Mouse (Mus musculus): ENCODE data around the gene Cdk2ap1. TPM values are rescaled to one million over a fixed set of nuclear protein-coding genes. Genes with fewer than 3 reads are reported as not detected.
"Not testable (repeated sequence)": the region's sequence is repeated elsewhere in the genome, so short reads cannot be mapped to it uniquely, and the experiment has no call there.

Gene Cdk2ap1
- polyA plus RNA-seq, 1 experiment from 2014 or later: 82.5 TPM

DNA sequence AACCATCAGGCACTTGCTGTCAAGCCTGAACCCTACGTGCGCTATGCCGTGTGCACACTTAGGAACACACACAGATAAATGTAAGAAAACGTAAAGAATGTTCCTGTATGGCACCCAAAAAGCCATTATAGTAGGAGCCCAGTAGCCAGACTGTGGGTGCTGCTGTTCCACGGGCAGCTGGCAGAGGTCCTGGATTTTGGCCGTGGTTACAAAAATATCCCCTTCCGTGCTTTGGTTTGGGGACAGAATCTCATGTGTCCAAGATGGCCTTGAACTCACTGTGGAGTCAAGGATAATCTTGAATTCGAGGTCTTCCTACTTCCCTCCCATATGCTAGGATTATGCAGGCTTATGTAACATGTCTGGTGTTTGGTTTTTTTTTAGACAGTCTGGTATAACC is 20.0 kb downstream of the Cdk2ap1 start:
- peak overlapping the region; percentile 47; the same call in 1 of the 2 replicates for H3K27ac ChIP-seq
- no peaks in the 10 kb centered on the region for H3K27me3 ChIP-seq
- peaks cover 27% of the 10 kb centered on the region for H3K36me3 ChIP-seq
- H3K4me1 ChIP-seq (replicated peaks): peaks cover 9% of the 10 kb centered on the region; the same call in 1 of the 2 replicates
- no peak overlapping the region for H3K9ac ChIP-seq (replicated peaks)
- no peak overlapping the region for H3K4me2 ChIP-seq (replicated peaks)
- H3K9me3 ChIP-seq: no peaks in the 10 kb centered on the region
- no peak for ATAC-seq
- H3K4me3 ChIP-seq (replicated peaks): no peak overlapping the region
- 83% methylated on average over 8 of the region's 8 CpGs for WGBS

DNA sequence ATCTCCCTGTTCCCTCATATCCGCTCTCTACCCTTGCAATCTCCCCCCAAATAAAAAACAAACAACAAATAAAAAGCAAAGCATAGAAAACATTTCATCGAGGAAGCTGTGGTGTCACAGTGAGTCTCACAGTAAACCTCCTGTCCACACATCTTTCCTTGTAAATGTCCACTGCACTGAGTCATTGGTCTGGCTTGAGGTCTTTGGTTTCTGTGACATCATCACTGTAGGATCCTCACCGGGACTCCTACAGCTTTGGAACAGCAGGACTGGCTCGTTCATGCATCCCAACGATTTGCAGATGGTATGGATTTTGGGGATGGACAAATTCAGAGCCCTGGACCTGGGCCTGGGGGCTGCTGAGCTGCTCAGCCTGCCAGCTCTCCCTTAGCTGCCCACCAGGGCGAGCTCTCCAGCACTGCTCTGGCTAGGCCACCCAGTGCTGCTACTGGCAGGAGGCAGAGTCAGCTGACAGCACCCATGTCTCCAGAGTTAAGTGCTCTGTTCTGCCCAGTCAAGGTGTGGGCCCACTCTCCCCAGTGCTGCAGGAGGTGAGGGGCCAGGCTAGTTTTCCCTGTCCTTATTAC is 21.0 kb downstream of the Cdk2ap1 start:
- ATAC-seq: 0 out of 2 replicates have a peak, but pooled peaks have one; percentile 57
- H3K9me3 ChIP-seq; H3K4me2 ChIP-seq (replicated peaks); H3K4me3 ChIP-seq (replicated peaks); H3K27me3 ChIP-seq; H3K27ac ChIP-seq; H3K4me1 ChIP-seq (replicated peaks): not testable (repeated sequence)
- Histone ChIP-seq H3K36me3 (peaks cover 21% of the 10 kb centered on the region), H3K9ac (replicated peaks) (0 out of 2 replicates have a peak overlapping the region, but pooled peaks have one; percentile 23)
- 76% methylated on average over 6 of the region's 6 CpGs for WGBS

DNA sequence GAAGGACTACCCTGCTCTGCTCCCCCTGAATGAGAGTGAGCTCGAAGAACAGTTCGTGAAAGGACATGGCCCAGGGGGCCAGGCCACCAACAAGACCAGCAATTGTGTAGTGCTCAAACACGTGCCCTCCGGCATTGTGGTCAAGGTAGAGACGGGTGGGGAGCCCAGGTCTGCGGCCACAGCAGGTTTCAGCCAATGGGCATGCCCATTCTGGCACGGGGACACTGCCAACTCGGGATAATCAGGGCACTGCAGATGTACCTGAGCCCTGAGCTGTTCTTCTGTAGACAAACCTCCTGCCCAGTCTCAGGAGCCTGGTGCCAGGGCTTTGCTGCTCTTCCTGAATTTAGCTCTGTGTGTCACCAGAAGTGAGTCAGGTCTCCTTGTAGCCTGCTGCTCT is 24.1 kb downstream of the Cdk2ap1 start:
- Histone ChIP-seq H3K27me3 (no peaks in the 10 kb centered on the region), H3K27ac (peak overlapping the region; percentile 44), H3K4me3 (replicated peaks) (no peak overlapping the region), H3K4me2 (replicated peaks) (no peak overlapping the region), H3K4me1 (replicated peaks) (peaks cover 22% of the 10 kb centered on the region), H3K9me3 (no peaks in the 10 kb centered on the region), H3K36me3 (no peaks in the 10 kb centered on the region), H3K9ac (replicated peaks) (no peak overlapping the region)
- no peak for ATAC-seq
- WGBS: 86% methylated on average over 8 of the region's 8 CpGs

DNA sequence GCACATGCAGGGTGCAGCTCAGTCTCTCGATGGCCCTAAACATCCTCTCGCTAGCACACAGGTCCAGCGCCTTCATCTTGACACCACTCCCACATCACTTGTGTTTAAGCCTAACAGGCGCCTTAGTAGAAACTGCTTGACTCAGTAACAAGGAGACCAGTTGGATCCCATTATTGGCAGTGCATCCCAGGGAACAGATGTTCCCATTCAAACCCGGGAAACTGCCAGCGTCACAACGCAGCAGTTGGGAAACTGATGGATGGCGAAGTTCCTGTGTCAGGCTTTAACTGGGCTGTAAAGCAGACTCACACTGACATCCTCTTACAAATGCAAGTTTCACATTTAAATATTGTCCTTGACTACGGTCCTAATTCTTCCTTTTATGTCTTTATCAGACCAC is 25.0 kb downstream of the Cdk2ap1 start:
- H3K4me1 ChIP-seq (replicated peaks): peaks cover 24% of the 10 kb centered on the region
- ATAC-seq: no peak

DNA sequence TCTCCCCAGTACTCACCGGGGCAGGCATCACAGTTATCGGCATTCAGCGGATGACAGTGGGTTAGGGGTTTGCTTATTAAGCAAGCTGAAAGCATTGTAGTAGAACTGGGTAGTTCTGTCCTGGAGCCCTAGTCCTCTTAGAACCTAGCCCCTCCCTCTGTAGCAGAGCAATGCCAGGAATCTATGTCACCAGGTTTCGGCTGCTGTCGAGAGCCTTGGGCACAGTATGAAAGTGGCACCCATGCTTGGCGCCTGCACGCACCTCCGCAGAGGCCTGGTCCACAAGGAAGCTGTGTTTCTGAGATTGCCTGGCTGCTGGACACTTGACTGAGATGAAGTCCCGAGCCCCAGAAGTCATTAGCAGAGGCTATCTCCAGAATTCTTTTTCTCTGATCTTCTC is 25.8 kb downstream of the Cdk2ap1 start:
- Histone ChIP-seq H3K9ac (replicated peaks) (no peak overlapping the region; the same call in 1 of the 2 replicates), H3K4me1 (replicated peaks) (peaks cover 24% of the 10 kb centered on the region), H3K36me3 (no peaks in the 10 kb centered on the region), H3K27ac (0 out of 2 replicates have a peak overlapping the region, but pooled peaks have one; percentile 35), H3K4me2 (replicated peaks) (no peak overlapping the region), H3K4me3 (replicated peaks) (no peak overlapping the region), H3K9me3 (no peaks in the 10 kb centered on the region), H3K27me3 (no peaks in the 10 kb centered on the region)
- no peak for ATAC-seq
- 89% methylated on average over 9 of the region's 9 CpGs for WGBS

More for the DNA sequence above, 25.0 kb downstream of the Cdk2ap1 start:
- WGBS: 64% methylated on average over 9 of the region's 9 CpGs
- Histone ChIP-seq H3K36me3 (no peaks in the 10 kb centered on the region), H3K4me2 (replicated peaks) (no peak overlapping the region), H3K9me3 (no peaks in the 10 kb centered on the region), H3K9ac (replicated peaks) (no peak overlapping the region), H3K27me3 (no peaks in the 10 kb centered on the region), H3K4me3 (replicated peaks) (no peak overlapping the region), H3K27ac (peak overlapping the region; percentile 44)

DNA sequence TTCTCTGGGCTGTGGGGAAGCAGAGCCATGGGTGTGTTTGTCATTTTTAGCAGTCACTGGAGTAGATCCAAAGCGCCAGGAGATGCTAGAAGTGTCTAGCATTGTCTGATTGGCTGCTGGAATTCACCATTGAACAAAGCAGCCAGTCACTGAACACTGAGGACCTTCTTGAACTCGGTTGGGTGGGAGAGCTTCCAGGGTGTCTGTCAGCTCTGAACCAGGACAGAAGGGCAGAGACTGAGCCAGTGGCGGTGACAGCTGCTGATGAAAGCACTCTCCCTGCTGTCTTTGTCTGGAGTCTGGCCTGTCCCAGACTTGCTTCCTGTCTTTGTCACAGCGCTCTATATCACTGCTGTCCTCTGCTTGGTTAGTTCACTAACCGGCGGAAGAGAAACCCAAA is 28.5 kb downstream of the Cdk2ap1 start:
- peak; percentile 86 for ATAC-seq
- 29% methylated on average over 6 of the region's 6 CpGs for WGBS
- Histone ChIP-seq H3K4me3 (replicated peaks) (no peak overlapping the region), H3K4me1 (replicated peaks) (peaks cover 24% of the 10 kb centered on the region), H3K36me3 (no peaks in the 10 kb centered on the region), H3K9me3 (no peaks in the 10 kb centered on the region), H3K27ac (peak overlapping the region; percentile 85), H3K4me2 (replicated peaks) (no peak overlapping the region), H3K9ac (replicated peaks) (no peak overlapping the region), H3K27me3 (no peaks in the 10 kb centered on the region)

DNA sequence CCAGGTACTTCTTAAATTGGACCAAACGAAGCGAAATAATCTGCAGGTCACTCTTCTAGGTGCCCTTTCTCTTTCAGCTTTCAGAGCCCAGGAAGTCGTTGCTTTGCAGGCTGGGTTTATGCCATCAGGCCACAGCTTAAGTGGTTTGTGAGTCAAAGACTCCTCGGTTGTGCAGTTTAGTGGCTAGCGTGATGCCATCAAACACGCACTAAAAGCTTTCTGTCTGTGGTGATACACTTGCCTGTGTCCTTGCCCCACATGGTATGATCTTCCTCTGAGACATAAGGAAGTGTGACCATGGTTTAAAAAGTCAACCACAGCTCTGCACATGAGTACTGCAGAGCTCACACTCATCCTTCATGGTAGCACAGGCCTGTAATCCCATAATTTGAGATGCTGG is 32.8 kb downstream of the Cdk2ap1 start:
- Histone ChIP-seq H3K4me1 (replicated peaks) (peaks cover 42% of the 10 kb centered on the region), H3K9me3 (no peaks in the 10 kb centered on the region), H3K9ac (replicated peaks) (no peak overlapping the region), H3K4me2 (replicated peaks) (no peak overlapping the region), H3K36me3 (no peaks in the 10 kb centered on the region), H3K27me3 (no peaks in the 10 kb centered on the region), H3K4me3 (replicated peaks) (no peak overlapping the region), H3K27ac (no peak overlapping the region)
- no peak for ATAC-seq
- 93% methylated on average over 6 of the region's 6 CpGs for WGBS

DNA sequence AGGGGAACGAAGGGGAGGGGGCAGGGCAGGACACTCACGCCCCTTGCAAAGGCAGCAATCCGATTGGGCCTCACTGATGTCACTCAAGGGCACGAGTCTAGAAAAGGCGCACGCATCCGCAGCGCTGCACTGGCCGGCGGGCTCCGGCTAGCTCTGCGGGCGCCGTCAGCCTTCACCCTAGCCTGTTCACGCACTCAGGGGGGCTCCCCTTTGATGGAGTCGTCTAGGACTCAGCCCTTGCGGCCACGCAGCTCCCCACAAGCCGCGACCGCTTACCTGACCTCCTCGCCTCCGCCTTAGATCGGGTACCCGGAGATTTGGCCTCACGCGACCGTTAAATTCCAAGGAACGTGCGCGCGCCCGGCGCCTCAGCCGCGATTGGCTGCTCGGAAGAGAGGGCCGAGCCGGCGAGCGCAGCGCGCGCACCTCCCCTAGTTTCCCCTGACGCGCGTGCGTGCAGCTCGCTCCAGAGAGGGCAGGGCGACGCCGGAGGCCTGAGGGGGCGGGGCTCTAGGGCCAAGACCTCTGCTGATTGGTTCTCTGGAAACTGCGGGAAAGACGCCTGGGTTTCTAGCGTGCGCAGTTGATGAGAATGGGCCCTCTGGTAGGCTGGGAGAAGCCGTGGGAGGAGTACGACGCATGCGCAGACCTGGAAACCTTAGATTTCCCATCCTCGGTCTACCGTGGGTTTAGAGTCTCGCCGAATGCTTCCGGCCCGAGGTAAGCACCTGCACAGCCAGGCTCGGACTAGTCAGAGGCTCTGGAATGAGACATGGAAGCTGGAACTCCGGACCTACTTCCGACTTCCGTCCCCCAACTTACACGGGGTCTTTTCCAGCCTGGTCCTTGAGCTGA is 35.1 kb downstream of the Cdk2ap1 start, which contains the start of the genes Mphosph9 and 2810006K23Rik:
Gene Mphosph9, minus strand, starts transcription at position 463 of the 855 bp plus-strand sequence.
Gene 2810006K23Rik, plus strand, starts transcription at position 580 of the 855 bp plus-strand sequence.
- H3K4me3 ChIP-seq (replicated peaks): peak within 1 kb of the TSS; percentile 59
- H3K27me3 ChIP-seq: no peaks in the 10 kb centered on the region
- peaks cover 9% of the 10 kb centered on the region; the same call in 1 of the 2 replicates for H3K36me3 ChIP-seq
- H3K9ac ChIP-seq (replicated peaks): peak within 1 kb of the TSS; percentile 75
- ATAC-seq: peak; percentile 97
- peak within 1 kb of the TSS; percentile 96 for H3K27ac ChIP-seq
- WGBS: under 1% methylated on average over 72 of the region's 72 CpGs
- peak within 1 kb of the TSS; percentile 94 for H3K4me2 ChIP-seq (replicated peaks)
- H3K9me3 ChIP-seq: no peaks in the 10 kb centered on the region
- H3K4me1 ChIP-seq (replicated peaks): peaks cover 30% of the 10 kb centered on the region

DNA sequence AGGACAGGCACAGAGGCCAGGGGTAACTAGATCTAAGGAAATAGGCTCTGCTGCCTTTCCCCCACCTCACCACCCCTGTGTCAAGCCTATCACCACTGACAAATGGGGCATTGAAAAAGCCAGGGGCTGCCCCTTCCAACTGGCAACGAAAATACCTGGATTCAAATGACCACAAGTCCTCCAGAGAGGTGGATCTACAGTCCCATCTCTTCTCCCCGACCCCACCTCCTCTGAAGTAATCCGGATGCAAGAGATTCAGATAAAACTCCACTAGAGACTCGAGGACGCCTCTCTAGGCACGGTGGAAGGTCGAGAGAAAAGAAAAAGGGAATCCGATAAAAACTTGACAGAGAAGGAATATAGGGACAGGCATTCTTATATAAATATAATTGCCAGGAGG is 36.1 kb downstream of the Cdk2ap1 start:
- H3K4me2 ChIP-seq (replicated peaks): peak overlapping the region; percentile 94
- H3K4me1 ChIP-seq (replicated peaks): peaks cover 30% of the 10 kb centered on the region
- peak overlapping the region; percentile 75 for H3K9ac ChIP-seq (replicated peaks)
- WGBS: 3% methylated on average over 8 of the region's 8 CpGs
- H3K27ac ChIP-seq: peak overlapping the region; percentile 96
- peaks cover 16% of the 10 kb centered on the region for H3K36me3 ChIP-seq
- no peaks in the 10 kb centered on the region for H3K9me3 ChIP-seq
- H3K27me3 ChIP-seq: no peaks in the 10 kb centered on the region
- H3K4me3 ChIP-seq (replicated peaks): peak overlapping the region; percentile 59
- no peak for ATAC-seq

DNA sequence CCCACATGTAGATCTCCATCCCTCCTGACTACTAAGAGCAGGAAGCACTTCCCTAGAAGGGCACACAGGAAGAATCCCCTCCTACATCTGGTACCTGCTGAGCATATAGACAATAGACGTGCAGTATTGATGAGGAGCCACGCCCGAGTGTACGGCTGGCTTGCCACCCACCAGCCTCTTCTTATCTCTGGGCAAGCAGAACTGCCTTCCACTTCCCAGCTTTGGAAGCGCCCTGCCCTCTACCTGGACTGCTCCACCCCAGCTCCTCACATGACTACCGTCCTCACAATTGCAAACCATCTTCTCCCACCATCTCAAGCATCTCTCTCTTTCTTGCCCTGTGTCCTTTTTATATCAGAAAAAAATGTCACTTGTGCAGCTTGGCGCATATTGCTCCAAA is 45.2 kb downstream of the Cdk2ap1 start:
- H3K4me2 ChIP-seq (replicated peaks): no peak overlapping the region
- H3K9ac ChIP-seq (replicated peaks): no peak overlapping the region
- H3K27ac ChIP-seq: no peak overlapping the region
- WGBS: 91% methylated on average over 7 of the region's 7 CpGs
- no peaks in the 10 kb centered on the region for H3K9me3 ChIP-seq
- peaks cover 77% of the 10 kb centered on the region for H3K36me3 ChIP-seq
- no peaks in the 10 kb centered on the region for H3K4me1 ChIP-seq (replicated peaks)
- H3K27me3 ChIP-seq: no peaks in the 10 kb centered on the region
- no peak overlapping the region for H3K4me3 ChIP-seq (replicated peaks)
- no peak for ATAC-seq

DNA sequence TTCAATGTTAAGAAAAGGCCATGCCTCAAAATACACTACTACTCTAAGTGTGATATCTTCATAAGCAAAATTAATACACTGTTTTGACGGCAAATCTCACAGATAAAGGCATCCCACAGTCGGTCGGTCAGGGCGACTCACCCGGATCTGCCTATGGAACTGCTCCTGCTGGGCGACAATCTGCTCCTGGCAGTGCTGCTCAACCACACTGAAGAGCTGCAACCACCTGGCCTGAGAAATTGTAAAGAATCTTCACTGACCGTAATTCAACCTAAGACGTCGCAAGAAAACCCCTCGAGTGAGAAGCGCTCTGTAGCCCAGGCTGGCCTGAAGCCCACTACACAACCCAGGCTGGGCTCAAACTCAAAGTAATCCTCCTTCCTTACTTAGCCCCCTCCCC is 46.9 kb downstream of the Cdk2ap1 start:
- no peak overlapping the region for H3K4me2 ChIP-seq (replicated peaks)
- WGBS: 92% methylated on average over 11 of the region's 11 CpGs
- H3K27me3 ChIP-seq: no peaks in the 10 kb centered on the region
- H3K36me3 ChIP-seq: peaks cover 81% of the 10 kb centered on the region
- no peak overlapping the region for H3K27ac ChIP-seq
- H3K9ac ChIP-seq (replicated peaks): no peak overlapping the region
- no peaks in the 10 kb centered on the region for H3K4me1 ChIP-seq (replicated peaks)
- ATAC-seq: no peak
- no peak overlapping the region for H3K4me3 ChIP-seq (replicated peaks)
- peaks cover 7% of the 10 kb centered on the region; the same call in 1 of the 2 replicates for H3K9me3 ChIP-seq

DNA sequence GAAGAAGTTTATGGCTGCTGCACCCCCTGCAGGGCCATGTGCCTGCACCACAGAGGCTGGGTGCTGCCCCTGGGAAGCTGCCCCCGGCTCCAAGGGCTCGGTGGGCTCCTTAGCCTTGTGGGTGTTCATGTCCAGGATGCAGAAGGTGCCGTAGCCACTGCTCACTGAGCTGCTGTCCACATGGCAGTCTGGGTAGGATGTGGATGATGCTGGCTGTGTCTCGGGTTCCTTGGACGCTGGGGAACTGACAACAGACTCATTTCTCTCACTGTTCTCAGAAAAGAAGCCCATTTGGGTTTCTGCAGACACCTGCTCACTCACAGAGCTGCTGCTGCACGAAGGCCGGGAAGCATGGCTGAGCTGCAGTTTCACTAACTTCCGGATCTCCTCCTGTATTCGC is 47.4 kb downstream of the Cdk2ap1 start:
- peaks cover 81% of the 10 kb centered on the region for H3K36me3 ChIP-seq
- H3K9ac ChIP-seq (replicated peaks): no peak overlapping the region
- H3K27me3 ChIP-seq: no peaks in the 10 kb centered on the region
- H3K4me2 ChIP-seq (replicated peaks): no peak overlapping the region
- H3K9me3 ChIP-seq: peaks cover 7% of the 10 kb centered on the region; the same call in 1 of the 2 replicates
- no peak overlapping the region for H3K27ac ChIP-seq
- no peak overlapping the region for H3K4me3 ChIP-seq (replicated peaks)
- whole genome bisulfite sequencing: 92% methylated on average over 9 of the region's 9 CpGs
- no peaks in the 10 kb centered on the region for H3K4me1 ChIP-seq (replicated peaks)
- ATAC-seq: no peak

All from midbrain, embryonic 13.5 days (tissue).